Mouse (Mus musculus) liver, embryonic 14.5 days (tissue): Measurements from ENCODE around the gene Ptpra.

Source experiments
- CTCF ChIP-seq: IDR thresholded peaks from 2 replicates; pipeline ENCODE4 v1.5.1; 2016; ENCODE audit warnings: antibody characterized with exemption, low read depth, control low read depth
- EP300 ChIP-seq: IDR thresholded peaks from 2 replicates; pipeline ENCODE4 v1.6.1; 2016; ENCODE audit warnings: antibody characterized with exemption, low read depth

- TF ChIP-seq EP300 (no peak), CTCF (no peak)
These were observed 96.9 kb downstream of the Ptpra start for GRCm38 (mm10) chr2:130546957-130547356.
